Mouse (Mus musculus): ENCODE measurements at regions not wholly inside any gene's neighbourhood (a gene's known extent, or its start where the extent isn't known, plus 50 kb on each side); places are given as distances from the start of the nearest gene placed in this dataset.

DNA sequence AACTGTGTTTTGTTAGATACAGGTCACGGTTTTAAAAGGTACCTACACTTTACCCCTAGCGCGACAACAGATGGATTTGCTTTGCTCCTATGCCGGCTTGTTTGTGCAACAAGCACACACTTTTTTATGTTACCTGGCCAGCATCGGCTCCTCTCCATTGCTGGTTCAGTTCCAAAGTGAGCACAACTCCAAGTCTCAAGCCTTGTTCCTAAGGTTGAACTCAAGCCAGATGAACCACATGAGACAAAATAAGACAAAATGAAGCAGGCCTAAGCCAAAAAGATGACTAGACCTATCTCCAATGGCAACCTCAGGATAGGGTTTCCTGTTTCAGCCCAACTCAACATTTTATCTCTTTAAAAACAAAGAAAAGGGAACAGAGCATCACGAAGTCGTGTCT is 108.5 kb upstream of the N6amt1 start:
- WGBS, result 89% methylated on average over 7 of the region's 7 CpGs
- Histone ChIP-seq H3K4me3 (ENCODE audit: low read length) (no peak overlapping the region), H3K9ac (ENCODE audit: low read depth, low read length) (no peak overlapping the region)

GRCm38 (mm10) chr16:87242027-87242426 is 112.0 kb upstream of the N6amt1 start:
- ATAC-seq, result no peak
- Histone ChIP-seq H3K4me3 (ENCODE audit: low read length) (no peak overlapping the region), H3K9me3 (ENCODE audit: control insufficient read depth, low read length) (no peaks in the 10 kb centered on the region), H3K4me1 (ENCODE audit: control insufficient read depth, insufficient read depth, low read length) (no peaks in the 10 kb centered on the region), H3K9ac (ENCODE audit: low read depth, low read length) (no peak overlapping the region), H3K27ac (ENCODE audit: low read length) (no peak overlapping the region), H3K27me3 (replicated peaks; ENCODE audit: control insufficient read depth, insufficient read depth, low read length) (no peaks in the 10 kb centered on the region), H3K4me2 (ENCODE audit: low read depth, low read length) (no peak overlapping the region), H3K36me3 (ENCODE audit: control insufficient read depth, insufficient read depth, low read length) (no peaks in the 10 kb centered on the region)
- 84% methylated on average over 7 of the region's 7 CpGs for WGBS

More for the DNA sequence above, 108.5 kb upstream of the N6amt1 start:
- Histone ChIP-seq H3K4me2 (ENCODE audit: low read depth, low read length) (no peak overlapping the region), H3K4me1 (ENCODE audit: control insufficient read depth, insufficient read depth, low read length) (no peaks in the 10 kb centered on the region), H3K27ac (ENCODE audit: low read length) (no peak overlapping the region), H3K9me3 (ENCODE audit: control insufficient read depth, low read length) (no peaks in the 10 kb centered on the region), H3K27me3 (replicated peaks; ENCODE audit: control insufficient read depth, insufficient read depth, low read length) (no peaks in the 10 kb centered on the region), H3K36me3 (ENCODE audit: control insufficient read depth, insufficient read depth, low read length) (no peaks in the 10 kb centered on the region)
- ATAC-seq, result no peak

DNA sequence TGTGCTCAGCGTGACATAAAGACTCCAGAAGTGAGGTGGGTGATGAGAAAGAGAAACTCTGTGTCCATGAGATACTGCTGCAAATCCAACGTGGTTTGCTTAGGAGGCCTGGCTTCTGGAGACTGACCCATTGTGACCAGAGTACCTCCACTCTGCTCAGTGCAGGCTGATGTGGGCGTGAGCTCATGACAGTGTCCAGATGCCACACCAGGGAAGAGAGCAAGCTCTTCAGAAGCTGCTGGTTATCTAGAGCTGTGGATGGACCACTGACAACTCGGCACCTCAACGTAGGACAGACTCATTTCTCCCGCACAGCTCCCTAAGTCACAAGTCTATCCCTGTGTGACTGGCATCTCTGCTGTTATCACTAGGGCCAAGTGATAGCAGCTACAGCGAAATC is 114.9 kb upstream of the N6amt1 start:
- H3K36me3 ChIP-seq (ENCODE audit: control insufficient read depth, insufficient read depth, low read length), result no peaks in the 10 kb centered on the region
- 72% methylated on average over 7 of the region's 7 CpGs for WGBS
- no peak overlapping the region for H3K27ac ChIP-seq (ENCODE audit: low read length)
- H3K4me1 ChIP-seq (ENCODE audit: control insufficient read depth, insufficient read depth, low read length), result no peaks in the 10 kb centered on the region
- H3K9ac ChIP-seq (ENCODE audit: low read depth, low read length), result no peak overlapping the region
- no peaks in the 10 kb centered on the region for H3K9me3 ChIP-seq (ENCODE audit: control insufficient read depth, low read length)
- no peaks in the 10 kb centered on the region for H3K27me3 ChIP-seq (replicated peaks; ENCODE audit: control insufficient read depth, insufficient read depth, low read length)
- ATAC-seq, result no peak
- H3K4me2 ChIP-seq (ENCODE audit: low read depth, low read length), result no peak overlapping the region
- H3K4me3 ChIP-seq (ENCODE audit: low read length), result no peak overlapping the region

DNA sequence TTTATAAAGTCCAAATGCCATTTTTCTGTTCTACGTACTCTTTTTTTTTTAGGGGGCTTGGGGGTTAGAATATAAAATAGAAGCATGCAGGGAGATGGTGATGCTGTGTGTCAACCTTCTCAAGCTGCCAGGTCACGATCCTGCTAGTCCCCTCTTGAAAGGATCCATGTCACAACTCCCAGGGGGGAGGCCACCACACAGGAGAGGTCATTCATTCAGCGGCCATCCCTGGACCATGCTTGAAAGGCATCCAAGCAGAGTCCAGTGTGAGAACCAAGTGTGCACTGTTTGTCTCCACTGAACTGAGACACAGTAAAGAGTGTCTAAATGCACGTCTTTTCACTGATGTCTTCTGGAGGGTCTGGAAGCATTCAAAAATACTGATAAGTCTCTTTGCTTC is 119.8 kb upstream of the N6amt1 start:
- no peaks in the 10 kb centered on the region for H3K9me3 ChIP-seq (ENCODE audit: control insufficient read depth, low read length)
- H3K36me3 ChIP-seq (ENCODE audit: control insufficient read depth, insufficient read depth, low read length), result no peaks in the 10 kb centered on the region
- H3K4me3 ChIP-seq (ENCODE audit: low read length), result no peak overlapping the region
- no peak for ATAC-seq
- H3K4me1 ChIP-seq (ENCODE audit: control insufficient read depth, insufficient read depth, low read length), result no peaks in the 10 kb centered on the region
- no peak overlapping the region for H3K27ac ChIP-seq (ENCODE audit: low read length)
- H3K9ac ChIP-seq (ENCODE audit: low read depth, low read length), result no peak overlapping the region
- no peak overlapping the region for H3K4me2 ChIP-seq (ENCODE audit: low read depth, low read length)
- 67% methylated on average over 4 of the region's 4 CpGs for WGBS
- no peaks in the 10 kb centered on the region for H3K27me3 ChIP-seq (replicated peaks; ENCODE audit: control insufficient read depth, insufficient read depth, low read length)

DNA sequence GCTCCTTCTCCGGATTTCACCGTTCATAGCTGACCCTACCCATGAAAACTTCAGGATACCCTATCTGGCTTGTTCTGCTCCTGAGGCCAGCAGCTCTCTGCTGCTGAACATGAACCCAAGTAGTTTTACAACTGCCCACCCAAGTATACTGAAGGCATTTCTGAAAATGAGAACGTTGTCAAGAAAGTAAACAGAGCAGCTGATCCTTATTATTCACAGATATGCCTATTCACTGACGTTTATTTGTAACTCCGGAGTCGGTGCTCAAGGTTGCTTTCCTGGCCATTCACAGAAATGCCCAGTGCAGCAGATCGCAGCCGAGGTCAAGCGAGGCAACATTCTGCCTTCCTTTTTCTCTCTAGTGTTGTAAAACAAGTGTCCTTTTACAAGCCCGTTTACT is 128.4 kb upstream of the N6amt1 start:
- WGBS, result 66% methylated on average over 10 of the region's 10 CpGs
- no peaks in the 10 kb centered on the region for H3K27me3 ChIP-seq (replicated peaks; ENCODE audit: control insufficient read depth, insufficient read depth, low read length)
- no peak for ATAC-seq
- no peaks in the 10 kb centered on the region for H3K4me1 ChIP-seq (ENCODE audit: control insufficient read depth, insufficient read depth, low read length)
- H3K4me3 ChIP-seq (ENCODE audit: low read length), result no peak overlapping the region
- no peak overlapping the region for H3K9ac ChIP-seq (ENCODE audit: low read depth, low read length)
- no peaks in the 10 kb centered on the region for H3K9me3 ChIP-seq (ENCODE audit: control insufficient read depth, low read length)
- no peak overlapping the region for H3K4me2 ChIP-seq (ENCODE audit: low read depth, low read length)
- H3K27ac ChIP-seq (ENCODE audit: low read length), result no peak overlapping the region
- no peaks in the 10 kb centered on the region for H3K36me3 ChIP-seq (ENCODE audit: control insufficient read depth, insufficient read depth, low read length)

DNA sequence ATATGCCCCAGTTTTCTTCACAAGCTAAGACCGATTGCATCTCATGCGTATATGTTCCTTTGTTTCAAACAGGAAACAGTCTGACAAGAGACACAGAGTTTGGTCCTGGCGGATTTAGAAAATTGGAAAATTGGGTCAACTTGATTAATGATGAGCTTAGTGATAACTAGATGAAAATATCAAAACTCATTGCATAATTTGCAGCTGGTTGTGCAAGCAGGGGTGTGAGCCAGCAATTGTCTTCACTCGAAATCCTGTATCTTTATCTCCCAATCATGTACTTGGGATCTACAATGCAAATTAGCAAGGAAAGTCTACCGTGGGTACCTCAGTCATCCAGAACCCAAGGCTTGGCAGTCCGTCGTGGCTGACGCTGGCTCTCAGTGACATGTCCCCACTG is 128.9 kb upstream of the N6amt1 start:
- H3K27me3 ChIP-seq (replicated peaks; ENCODE audit: control insufficient read depth, insufficient read depth, low read length), result no peaks in the 10 kb centered on the region
- H3K4me3 ChIP-seq (ENCODE audit: low read length), result no peak overlapping the region
- H3K27ac ChIP-seq (ENCODE audit: low read length), result no peak overlapping the region
- no peak for ATAC-seq
- no peaks in the 10 kb centered on the region for H3K36me3 ChIP-seq (ENCODE audit: control insufficient read depth, insufficient read depth, low read length)
- no peaks in the 10 kb centered on the region for H3K9me3 ChIP-seq (ENCODE audit: control insufficient read depth, low read length)
- H3K4me2 ChIP-seq (ENCODE audit: low read depth, low read length), result no peak overlapping the region
- H3K4me1 ChIP-seq (ENCODE audit: control insufficient read depth, insufficient read depth, low read length), result no peaks in the 10 kb centered on the region
- 80% methylated on average over 8 of the region's 8 CpGs for WGBS
- no peak overlapping the region for H3K9ac ChIP-seq (ENCODE audit: low read depth, low read length)

- Histone ChIP-seq H3K36me3 (ENCODE audit: control insufficient read depth, insufficient read depth, low read length) (no peaks in the 10 kb centered on the region), H3K27me3 (replicated peaks; ENCODE audit: control insufficient read depth, insufficient read depth, low read length) (no peaks in the 10 kb centered on the region), H3K4me3 (ENCODE audit: low read length) (no peak overlapping the region), H3K9me3 (ENCODE audit: control insufficient read depth, low read length) (no peaks in the 10 kb centered on the region), H3K27ac (ENCODE audit: low read length) (no peak overlapping the region), H3K9ac (ENCODE audit: low read depth, low read length) (no peak overlapping the region), H3K4me2 (ENCODE audit: low read depth, low read length) (no peak overlapping the region), H3K4me1 (ENCODE audit: control insufficient read depth, insufficient read depth, low read length) (no peaks in the 10 kb centered on the region)
- WGBS, result 91% methylated on average over 7 of the region's 7 CpGs
- no peak for ATAC-seq
These were observed 130.0 kb upstream of the N6amt1 start for GRCm38 (mm10) chr16:87224024-87224423.

GRCm38 (mm10) chr16:87220611-87221010 is 133.4 kb upstream of the N6amt1 start:
- Histone ChIP-seq H3K4me2 (ENCODE audit: low read depth, low read length) (no peak overlapping the region), H3K27me3 (replicated peaks; ENCODE audit: control insufficient read depth, insufficient read depth, low read length) (no peaks in the 10 kb centered on the region), H3K9ac (ENCODE audit: low read depth, low read length) (no peak overlapping the region), H3K36me3 (ENCODE audit: control insufficient read depth, insufficient read depth, low read length) (no peaks in the 10 kb centered on the region), H3K4me1 (ENCODE audit: control insufficient read depth, insufficient read depth, low read length) (no peaks in the 10 kb centered on the region), H3K27ac (ENCODE audit: low read length) (no peak overlapping the region), H3K4me3 (ENCODE audit: low read length) (no peak overlapping the region), H3K9me3 (ENCODE audit: control insufficient read depth, low read length) (no peaks in the 10 kb centered on the region)
- no peak for ATAC-seq
- 92% methylated on average over 5 of the region's 5 CpGs for WGBS

- WGBS, result 56% methylated on average over 4 of the region's 4 CpGs
These were observed 133.8 kb upstream of the N6amt1 start for GRCm38 (mm10) chr16:87220201-87220600.

GRCm38 (mm10) chr16:87207875-87208274 is 146.1 kb upstream of the N6amt1 start:
- Histone ChIP-seq H3K4me3 (ENCODE audit: low read length) (no peak overlapping the region), H3K9ac (ENCODE audit: low read depth, low read length) (no peak overlapping the region), H3K4me2 (ENCODE audit: low read depth, low read length) (no peak overlapping the region), H3K9me3 (ENCODE audit: control insufficient read depth, low read length) (no peaks in the 10 kb centered on the region), H3K4me1 (ENCODE audit: control insufficient read depth, insufficient read depth, low read length) (no peaks in the 10 kb centered on the region), H3K27ac (ENCODE audit: low read length) (no peak overlapping the region), H3K36me3 (ENCODE audit: control insufficient read depth, insufficient read depth, low read length) (no peaks in the 10 kb centered on the region), H3K27me3 (replicated peaks; ENCODE audit: control insufficient read depth, insufficient read depth, low read length) (no peaks in the 10 kb centered on the region)
- WGBS, result 58% methylated on average over 1 of the region's 1 CpGs
- ATAC-seq, result no peak

More at GRCm38 (mm10) chr16:87220201-87220600, 133.8 kb upstream of the N6amt1 start:
- H3K36me3 ChIP-seq (ENCODE audit: control insufficient read depth, insufficient read depth, low read length), result no peaks in the 10 kb centered on the region
- H3K27me3 ChIP-seq (replicated peaks; ENCODE audit: control insufficient read depth, insufficient read depth, low read length), result no peaks in the 10 kb centered on the region
- H3K4me3 ChIP-seq (ENCODE audit: low read length), result no peak overlapping the region
- no peak overlapping the region for H3K27ac ChIP-seq (ENCODE audit: low read length)
- H3K9ac ChIP-seq (ENCODE audit: low read depth, low read length), result no peak overlapping the region
- ATAC-seq, result no peak
- H3K4me2 ChIP-seq (ENCODE audit: low read depth, low read length), result no peak overlapping the region
- no peaks in the 10 kb centered on the region for H3K4me1 ChIP-seq (ENCODE audit: control insufficient read depth, insufficient read depth, low read length)
- H3K9me3 ChIP-seq (ENCODE audit: control insufficient read depth, low read length), result no peaks in the 10 kb centered on the region
